Mouse (Mus musculus) cerebellum, postnatal 25 days (tissue): ENCODE results near the gene Cdca3.
"Not testable (repeated sequence)": the region's sequence is repeated elsewhere in the genome, so short reads cannot be mapped to it uniquely, and the experiment has no call there.

Source experiments
- DNase-seq, 2 experiments: peaks; one replicate each; pipeline ENCODE4 v3.0.0; 2021; ENCODE audit warnings: mixed read lengths in 2 of 2

Gene Cdca3

DNA sequence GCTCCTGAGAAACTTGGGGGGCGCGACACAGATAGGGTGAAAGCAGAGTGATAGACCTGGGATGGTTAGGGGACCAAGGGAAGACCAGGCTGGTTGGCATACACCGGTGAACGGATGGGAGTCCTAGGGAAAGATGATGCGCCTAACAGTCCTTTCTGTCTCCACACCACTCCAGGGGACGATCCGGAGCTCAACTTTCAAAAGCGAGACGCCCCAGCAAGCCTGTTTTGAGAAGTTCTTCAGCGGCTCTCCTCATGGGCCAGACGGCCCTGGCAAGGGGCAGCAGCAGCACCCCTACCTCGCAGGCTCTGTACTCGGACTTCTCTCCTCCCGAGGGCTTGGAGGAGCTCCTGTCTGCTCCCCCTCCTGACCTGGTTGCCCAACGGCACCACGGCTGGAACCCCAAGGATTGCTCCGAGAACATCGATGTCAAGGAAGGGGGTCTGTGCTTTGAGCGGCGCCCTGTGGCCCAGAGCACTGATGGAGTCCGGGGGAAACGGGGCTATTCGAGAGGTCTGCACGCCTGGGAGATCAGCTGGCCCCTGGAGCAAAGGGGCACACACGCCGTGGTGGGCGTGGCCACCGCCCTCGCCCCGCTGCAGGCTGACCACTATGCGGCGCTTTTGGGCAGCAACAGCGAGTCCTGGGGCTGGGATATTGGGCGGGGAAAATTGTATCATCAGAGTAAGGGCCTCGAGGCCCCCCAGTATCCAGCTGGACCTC lies 20.1 kb upstream of the Cdca3 start:
- peak; percentile 90 to 93 for DNase-seq

DNA sequence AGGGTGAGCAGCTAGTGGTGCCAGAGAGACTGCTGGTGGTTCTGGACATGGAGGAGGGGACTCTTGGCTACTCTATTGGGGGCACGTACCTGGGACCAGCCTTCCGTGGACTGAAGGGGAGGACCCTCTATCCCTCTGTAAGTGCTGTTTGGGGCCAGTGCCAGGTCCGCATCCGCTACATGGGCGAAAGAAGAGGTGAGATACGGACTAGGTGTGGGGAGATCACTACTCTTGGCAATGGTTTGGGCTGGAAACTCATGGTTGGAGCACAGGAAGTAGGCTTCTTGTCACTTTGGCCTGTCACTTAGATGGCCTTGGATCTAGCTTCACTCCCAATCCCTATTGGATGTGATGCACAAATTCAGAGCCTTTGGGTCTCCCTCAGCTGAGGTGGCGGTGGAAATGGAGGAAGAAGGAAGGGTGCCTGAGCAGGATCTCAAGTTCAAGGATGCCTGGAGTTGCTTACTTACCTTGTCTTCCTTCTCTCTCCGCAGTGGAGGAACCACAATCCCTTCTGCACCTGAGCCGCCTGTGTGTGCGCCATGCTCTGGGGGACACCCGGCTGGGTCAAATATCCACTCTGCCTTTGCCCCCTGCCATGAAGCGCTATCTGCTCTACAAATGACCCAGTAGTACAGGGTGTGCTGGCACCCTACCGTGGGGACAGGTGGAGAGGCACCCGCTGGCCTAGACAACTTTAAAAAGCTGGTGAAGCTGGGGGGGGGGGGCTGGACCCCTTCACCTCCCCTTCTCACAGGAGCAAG lies 19.4 kb upstream of the Cdca3 start:
- DNase-seq: peak; percentile 29 to 49

DNA sequence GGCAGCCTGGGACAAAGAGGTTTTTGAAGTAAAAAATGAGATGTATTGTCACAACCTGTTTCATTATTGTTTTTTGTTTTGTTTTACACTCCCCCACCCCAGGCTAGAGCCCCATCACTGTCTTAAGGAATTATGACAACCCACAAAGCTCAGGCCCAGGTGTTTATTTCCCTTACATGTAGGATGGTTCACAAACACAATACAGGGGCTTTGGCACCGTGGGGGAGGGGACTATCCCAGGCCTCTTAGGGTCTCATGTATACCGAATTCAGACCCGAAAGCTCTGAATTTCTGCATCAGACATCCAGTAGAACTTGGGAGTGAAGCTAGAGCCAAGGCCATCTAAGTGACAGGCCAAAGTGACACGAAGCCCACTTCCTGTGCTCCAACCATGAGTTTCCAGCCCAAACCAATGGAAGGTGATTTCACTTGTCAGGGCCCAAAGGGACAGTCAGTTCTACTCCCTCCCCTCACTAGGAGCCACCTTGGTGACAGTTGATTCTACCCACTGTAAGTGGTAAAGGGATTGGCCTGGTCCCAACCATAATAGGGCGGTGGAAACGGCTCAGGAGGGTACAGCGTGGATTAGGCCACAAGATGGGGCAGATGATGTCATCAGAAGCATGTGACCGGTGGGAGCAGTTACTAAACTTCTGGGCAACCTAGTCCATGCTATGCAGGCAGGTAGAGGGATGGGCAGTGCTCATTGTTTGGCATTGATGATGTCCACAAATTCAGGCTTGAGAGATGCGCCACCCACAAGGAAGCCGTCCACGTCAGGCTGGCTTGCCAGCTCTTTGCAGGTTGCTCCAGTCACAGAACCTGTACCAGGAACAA lies 18.6 kb upstream of the Cdca3 start:
- not testable (repeated sequence) for DNase-seq

DNA sequence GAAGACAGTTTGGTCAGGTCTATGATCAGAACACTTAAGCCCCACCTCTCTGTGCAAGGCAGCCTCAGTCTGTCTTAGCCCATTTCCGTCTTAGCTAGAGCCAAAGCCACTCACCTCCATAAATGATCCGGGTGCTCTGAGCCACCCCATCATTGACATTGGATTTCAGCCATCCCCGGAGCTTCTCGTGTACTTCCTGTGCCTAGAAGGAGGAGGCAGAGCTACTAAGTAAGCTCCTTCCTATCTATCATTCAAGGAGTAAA lies 18.0 kb upstream of the Cdca3 start:
- no peak for DNase-seq

DNA sequence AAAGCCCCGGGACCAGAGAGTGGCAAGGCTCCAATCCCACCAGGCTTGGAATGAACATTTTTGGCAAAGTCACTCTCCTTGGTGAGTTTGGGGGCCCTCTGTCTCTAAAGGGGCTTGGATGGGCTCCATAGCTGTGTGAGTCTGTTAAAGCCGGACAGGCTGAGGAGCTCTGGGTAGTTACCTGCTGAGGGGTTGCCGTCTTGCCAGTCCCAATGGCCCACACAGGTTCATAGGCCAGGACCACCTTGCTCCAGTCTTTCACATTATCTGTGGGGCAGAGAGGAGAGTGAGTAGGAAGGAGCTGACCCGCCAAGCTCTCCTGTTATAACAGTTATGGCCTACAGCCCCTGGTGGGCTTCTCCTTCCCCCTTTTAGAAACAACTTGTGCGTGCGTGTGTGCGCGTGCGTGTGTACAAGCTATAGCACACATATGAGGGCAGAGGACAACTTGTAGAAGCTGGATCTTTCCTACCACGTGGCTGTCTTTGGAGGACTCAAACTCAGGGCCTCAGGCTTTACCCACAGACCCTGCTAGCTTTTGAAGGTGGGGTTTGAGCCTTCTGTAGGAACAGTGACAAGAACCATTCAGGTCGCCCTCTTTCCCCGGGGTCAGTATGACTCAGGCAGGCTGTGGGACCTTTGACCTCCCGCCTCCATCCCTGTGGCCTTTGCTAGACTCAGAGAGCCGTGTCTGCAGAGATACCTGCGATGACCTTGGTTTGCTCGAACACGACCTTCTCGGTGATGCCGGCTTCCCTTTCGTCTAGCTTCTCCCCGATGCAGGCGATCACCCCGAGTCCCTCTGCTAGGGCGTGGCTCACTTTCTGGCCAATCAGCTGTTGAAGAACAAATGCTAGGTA lies 17.4 kb upstream of the Cdca3 start:
- DNase-seq: no peak

DNA sequence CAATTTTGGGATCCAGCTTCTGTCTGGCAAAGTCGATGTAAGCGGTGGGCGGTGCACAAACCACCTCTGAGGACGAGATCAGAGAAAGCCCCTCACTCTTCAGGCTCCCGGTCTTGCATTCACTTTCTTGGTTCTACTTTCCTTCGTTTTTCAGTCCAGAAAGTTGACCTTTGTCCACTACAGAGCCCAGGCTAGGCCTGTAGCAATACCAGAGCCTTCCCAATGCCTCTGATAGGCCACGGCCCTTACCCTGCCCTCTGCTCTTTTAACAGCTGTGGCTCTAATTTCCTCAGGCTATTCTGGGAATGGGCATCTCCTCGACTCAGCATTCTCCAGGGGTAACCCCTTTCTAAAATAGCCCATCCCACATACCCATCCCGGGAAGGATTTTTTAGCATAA lies 16.5 kb upstream of the Cdca3 start:
- peak in 1 of 2 experiments; percentile 48 for DNase-seq

DNA sequence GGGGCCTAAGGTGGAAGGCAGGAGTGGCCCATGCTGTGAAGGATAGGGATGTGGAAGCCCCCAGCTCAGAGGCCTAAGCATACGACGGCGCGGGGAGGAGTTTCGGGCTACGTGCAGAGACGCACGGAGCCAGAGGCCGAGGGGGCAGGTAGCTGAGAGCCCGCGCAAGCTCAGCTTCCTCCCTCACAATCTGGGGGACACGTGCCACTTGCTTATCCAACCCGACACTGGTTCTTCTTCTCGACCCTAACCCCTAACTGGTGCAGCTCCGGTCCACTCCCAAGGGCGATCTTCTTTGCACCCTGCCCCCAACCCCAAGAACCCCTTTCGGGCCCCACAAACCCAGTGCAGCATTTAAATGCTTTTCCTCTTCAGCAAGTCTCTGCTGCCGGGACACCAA lies 15.9 kb upstream of the Cdca3 start:
- peak; percentile 79 to 86 for DNase-seq

DNA sequence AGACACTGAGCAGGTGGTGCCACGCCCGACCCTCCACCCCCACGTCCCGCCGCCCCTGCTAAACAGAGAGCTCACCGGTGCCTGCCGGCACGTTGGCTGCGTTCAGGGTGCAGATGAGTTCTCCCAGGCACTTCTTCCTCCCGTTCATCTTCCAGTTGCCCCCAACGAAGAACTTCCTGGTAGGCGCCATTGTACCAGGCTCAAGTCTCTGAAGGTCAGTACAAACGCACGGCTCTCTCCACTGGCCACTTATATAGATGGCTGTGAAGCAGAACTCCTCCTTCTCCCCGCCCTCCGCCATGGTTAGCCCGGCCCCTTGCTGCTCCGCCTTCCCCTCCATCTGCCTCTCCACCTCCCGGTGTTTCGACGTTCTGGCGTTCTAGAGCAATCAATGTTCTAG lies 15.4 kb upstream of the Cdca3 start, which contains the start of gene Tpi1:
Gene Tpi1, minus strand, starts transcription at position 364 of the 400 bp plus-strand sequence.
- peak; percentile 93 to 94 for DNase-seq

DNA sequence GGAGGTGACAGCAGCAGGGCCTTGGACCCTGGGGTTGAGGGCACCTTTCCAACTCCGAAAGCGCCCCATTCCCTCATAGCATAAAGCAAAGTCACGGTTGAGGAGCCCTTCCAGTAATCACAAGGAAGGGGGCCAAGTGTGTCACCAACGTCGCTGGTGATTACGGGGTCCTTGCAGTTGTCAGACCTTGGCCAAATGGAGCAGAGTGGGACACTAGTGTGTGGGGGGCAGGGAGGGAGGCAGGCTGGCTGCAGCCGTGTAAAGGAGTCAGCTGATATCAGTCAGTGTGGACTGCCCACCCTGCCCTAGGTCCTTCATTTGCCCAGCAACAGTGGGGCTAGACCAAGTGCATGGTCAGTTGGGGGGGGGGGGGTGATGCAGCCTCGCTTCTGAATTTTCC lies 14.9 kb upstream of the Cdca3 start:
- no peak for DNase-seq

DNA sequence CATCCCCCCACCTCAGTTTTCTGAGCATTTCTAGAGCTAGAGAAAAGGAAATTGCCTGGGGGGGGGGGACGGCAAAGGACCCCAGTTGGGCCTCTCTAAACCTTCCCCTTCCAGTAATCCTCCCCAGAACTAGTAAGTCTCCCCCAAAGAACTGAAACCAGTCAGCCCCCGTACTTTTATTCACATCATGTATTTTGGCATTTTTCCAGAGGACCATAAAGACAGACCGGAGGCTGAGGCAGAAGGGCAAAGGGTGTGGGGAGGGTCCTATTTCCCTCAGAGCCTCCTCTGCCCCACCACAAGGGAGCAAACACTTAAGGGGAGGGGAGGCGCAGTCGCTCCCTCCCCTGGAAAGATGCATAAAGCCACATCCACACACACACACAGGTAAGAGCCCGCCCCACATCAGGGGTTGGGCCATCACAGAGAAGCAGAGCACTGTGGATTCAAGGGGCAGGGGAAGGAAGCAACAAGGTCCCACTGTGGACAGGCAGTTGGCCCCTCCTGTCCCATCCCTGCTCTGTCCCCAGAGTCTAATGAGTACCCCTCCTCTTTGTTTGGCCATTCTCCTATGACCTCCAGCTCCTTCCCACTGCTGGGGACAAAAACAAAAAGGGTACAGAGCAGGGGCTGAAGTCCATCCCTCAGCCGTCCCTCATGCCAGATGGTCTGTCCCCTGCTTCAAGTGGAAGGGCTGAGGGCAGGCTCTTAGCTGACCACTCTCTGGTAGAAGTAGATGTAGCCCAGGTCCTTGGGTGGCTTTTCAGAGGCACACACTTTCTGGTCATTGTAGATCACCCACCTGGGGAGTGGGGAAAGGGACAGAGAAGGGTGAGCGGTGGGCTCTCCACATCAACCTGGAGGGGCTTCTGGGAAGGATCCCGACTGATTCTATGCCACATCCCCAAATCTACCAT lies 14.2 kb upstream of the Cdca3 start:
- DNase-seq: no peak

DNA sequence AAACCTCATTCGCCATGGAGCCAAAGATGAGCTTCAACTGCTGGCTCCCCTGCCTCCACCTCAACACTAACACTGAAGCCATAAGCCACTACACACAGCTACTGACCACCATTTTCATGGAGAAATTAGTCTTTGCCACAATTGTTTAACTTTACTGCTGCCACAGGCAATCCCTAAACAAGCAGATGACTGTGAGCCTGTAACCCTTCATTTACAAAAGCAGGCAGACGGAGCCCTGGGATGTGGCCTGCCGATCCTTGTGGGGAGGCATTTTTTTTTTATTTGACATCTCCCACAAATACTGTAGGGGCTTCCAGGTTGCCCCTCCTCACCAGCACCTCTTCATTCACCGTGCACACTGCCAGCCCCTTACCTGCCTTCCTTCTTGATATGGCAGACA lies 12.7 kb upstream of the Cdca3 start:
- no peak for DNase-seq

DNA sequence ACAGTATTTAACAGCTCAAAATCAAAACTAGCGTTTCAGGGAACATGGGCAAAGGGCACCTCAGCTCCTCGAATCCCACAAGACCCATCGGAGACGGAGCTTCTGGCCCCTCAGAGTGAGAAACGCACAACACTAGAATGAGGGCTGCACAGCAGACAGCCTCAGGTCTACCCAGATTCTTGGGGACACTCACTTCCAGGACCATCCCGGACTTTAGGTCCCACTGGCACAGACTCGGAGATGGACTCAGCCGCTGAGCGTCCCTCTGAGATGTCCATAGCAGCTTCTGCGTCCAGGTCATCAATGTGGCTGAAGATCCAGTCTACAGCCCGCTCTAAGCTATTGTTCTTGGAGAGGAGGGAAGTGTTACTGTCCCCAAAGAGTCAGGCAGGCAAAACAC lies 12.2 kb upstream of the Cdca3 start:
- DNase-seq: no peak

DNA sequence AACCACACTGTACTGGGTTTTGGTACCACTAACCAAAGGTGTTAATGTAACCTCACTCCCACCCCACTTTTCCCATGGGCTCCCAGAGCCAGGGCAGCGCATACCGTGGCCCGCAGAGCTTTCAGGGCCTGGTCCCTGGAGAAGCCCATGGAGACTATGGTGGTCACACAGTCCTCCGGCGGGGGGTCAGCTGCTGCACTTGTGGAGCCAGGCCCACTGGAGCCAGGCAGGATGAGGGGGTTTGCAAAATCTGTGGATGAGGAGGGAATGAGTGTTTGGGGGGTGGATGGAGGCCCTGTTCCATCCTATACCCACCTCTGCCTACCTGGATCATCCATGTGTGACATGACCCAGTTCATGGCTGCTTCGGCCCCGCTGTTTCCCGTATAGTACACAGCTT lies 11.8 kb upstream of the Cdca3 start:
- DNase-seq: no peak

DNA sequence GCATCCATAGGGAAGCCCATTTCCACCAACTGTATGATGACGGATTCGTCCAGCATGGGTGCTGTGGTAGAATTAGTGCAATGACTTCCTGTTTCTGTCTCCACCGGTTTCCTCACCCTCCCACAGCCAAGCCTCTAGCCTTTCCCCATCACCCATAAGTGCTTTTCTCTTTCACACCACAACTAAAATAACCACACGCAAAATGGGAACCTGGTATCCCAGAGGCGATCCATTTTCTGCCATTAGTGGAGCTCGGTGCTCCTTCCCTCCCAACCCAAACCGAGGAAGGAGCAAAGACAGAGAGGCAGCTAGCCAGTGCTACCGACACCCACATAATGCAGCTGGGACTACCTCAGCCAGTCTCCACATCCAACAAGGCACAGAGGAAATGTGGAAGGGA lies 11.4 kb upstream of the Cdca3 start:
- no peak for DNase-seq

DNA sequence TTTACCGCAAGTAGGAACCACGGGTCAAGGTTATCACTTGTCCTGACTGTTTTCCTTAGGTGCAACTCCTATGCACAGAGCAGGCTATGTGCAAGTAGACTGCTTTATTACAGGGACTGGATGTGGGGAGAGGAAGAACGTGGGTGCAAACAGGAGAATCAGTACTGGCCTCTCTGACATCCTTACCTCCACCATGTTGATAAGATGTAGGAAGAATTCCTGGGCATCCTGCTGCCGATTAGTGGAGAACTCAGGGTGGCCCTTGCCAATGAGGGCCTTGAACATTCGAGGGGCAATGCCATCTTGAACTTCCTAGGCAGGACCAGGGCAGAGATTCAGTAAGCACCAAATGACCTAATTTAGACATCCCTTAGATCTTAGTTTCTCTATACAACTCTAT lies 8.5 kb upstream of the Cdca3 start:
- DNase-seq: no peak

DNA sequence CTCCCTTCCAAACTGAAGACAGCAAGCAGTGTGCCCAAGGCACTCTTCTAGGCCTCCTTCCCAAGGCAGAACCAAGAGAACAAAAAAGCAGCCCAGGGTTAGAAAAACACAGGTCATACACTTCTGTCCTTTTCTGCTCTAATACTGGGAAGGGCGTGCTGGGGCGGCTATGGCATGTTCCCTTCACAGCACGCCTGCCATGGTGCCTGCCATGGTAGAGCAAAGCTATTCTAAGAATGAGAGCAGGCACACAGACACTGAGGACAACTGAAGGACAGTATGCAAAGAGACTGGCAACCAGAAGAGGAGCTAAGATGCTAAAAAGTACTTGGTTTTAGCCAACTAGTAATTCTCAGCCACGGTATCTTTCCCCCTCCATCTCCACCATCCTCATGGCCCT lies 7.3 kb upstream of the Cdca3 start:
- DNase-seq: no peak

DNA sequence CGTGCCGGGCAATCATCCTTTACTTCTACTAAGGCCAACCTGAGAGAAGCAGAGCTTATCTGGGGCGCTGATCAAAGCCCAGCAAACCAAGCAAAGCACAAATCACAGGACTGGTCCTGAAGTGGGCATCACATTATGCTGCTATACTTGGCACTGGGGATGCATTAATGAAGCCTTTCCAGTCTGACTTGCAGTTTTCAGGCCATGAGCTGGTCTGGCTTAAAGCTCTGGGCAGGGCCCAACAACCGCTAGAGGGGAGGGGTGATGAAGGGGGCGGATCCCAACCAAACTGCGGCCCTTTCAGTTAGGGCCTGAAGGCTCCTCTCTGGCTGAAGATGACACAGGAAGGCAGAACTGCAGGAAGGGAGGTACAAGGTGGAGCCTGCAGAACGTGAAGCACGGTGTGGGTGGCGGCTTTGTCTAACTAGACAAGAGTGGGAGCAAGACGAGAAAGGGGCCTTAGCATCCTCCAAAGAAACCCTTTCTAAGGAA lies 1.2 kb upstream of the Cdca3 start:
- peak; percentile 38 to 53 for DNase-seq

DNA sequence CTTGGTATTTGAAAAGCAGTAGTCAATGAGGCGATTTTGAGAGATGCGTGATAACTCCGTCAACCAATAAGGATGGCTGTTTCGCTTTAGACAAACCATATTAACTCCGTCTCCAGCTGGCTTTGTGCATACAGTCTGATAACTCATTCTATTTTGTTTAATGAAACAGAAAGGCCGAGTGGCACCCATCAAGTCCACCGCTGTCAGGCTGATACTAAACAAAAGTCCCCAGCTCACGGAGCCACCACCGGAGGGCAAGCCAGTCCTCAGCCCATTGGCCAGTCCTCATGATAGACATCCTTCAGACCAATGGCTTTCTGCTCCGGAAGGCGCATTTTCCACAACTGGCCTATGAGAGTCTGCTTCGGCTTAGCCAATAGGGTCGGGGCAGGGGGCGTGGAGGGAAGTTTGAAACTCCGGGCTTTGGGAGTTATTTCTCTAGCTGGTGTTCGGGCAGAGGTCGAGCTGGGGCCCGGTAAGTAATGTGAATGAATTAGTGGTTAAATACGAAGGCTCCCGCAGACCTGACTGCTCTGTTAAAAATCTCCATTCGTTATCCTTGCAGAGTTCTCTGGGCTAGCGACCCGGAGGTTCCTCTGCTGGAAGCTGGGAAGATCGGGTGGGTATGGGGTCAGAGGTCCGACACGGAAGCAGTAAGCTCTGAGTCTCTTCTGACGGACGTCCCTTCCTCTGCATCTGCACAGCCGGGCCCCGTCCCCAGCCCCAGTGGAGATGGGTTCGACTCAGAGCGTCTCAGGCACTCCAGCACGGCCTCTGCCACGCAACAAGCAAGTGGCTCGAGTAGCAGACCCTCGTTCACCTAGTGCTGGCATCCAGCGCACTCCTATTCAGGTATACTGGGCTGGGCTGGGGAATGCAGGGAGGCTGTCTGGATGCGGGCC lies 703 bp downstream of the Cdca3 start:
- DNase-seq: peak; percentile 91 to 92

DNA sequence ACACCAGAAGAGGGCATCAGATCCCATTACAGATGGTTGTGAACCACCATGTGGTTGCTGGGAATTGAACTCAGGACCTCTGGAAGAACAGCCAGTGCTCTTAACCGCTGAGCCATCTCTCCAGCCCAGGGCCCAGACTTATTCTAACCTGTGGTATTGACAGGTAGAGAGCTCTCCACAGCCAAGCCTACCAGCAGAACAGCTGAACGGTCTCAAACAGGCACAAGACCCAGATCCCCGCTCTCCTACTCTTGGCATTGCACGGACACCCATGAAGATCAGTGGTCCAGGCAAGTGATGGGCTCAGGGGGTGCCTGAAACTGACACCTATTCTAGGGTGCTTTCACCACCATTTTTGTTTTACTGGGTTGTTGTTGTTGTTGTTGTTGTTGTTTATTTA lies 1.9 kb downstream of the Cdca3 start:
- not testable (repeated sequence) for DNase-seq

DNA sequence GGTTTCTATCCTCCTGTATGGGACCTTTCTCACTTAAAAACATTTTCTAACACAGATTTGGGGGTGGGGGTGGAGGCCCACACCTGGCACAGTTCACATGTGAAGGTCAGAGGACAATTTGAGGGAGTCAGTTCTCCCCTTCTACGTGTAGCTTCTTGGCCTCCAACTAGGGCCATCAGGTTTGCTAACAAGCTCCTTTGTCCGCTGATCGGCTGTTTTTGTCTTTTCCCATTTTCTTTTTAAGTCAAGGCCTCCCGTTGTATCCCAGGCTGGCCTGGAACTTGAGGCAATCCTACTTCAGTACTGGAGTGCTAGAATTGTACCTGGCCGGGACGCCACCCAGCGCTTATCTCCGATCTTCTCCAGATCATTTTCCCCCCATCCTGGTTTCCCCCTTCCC lies 2.3 kb downstream of the Cdca3 start:
- DNase-seq: no peak
